Mouse (Mus musculus) central nervous system, embryonic 18 days (tissue): Measurements from ENCODE around the gene Bri3bp. TPM values are rescaled to one million over a fixed set of nuclear protein-coding genes. Genes with fewer than 3 reads are reported as not detected.

Source experiments
- polyA plus RNA-seq: library from polyadenylated mRNA; depleted of rRNA; stranded (reverse); fragments of >200 nt; gene quantifications from 2 replicates; pipeline ENCODE4 v1.2.3, GENCODE M21; 2012; rRNA removed

Bri3bp gene
- polyA plus RNA-seq, result 19.2 and 21.1 TPM in 2 replicates

GRCm38 (mm10) chr5:125441234-125442114 lies at the start of gene Bri3bp:
Bri3bp (plus strand) TSS chr5:125441568.

GRCm38 (mm10) chr5:125433793-125434337 lies 7.5 kb upstream of the Bri3bp start, which contains the start of gene Dhx37:
Dhx37 (minus strand) TSS chr5:125434121.

GRCm38 (mm10) chr5:125475601-125476285 lies 34.4 kb downstream of the Bri3bp start, which contains the start of gene Aacs:
Aacs (plus strand) TSS chr5:125475814.

Other genes with a start within 250 kb of the Bri3bp start
- 52.9 and 57.3 TPM in 2 replicates for gene Scarb1, start 100.5 kb upstream of the Bri3bp start, polyA plus RNA-seq
- 0.13 and 0.28 TPM in 2 replicates for gene Gm10382, start 52.2 kb upstream of the Bri3bp start, polyA plus RNA-seq
- 797 and 818 TPM in 2 replicates for gene Ubc, start 51.4 kb upstream of the Bri3bp start, polyA plus RNA-seq
- 24.5 and 25.6 TPM in 2 replicates for gene Dhx37, start 7.4 kb upstream of the Bri3bp start, polyA plus RNA-seq
- gene Aacs, start 34.2 kb downstream of the Bri3bp start, polyA plus RNA-seq, result 117 and 122 TPM in 2 replicates
- gene Tmem132b, start 90.2 kb downstream of the Bri3bp start, polyA plus RNA-seq, result 9.3 and 10.5 TPM in 2 replicates